Mouse (Mus musculus) kidney, adult 18-20 months (tissue): Measurements from ENCODE around the gene F5.

Experiments
- DNase-seq: peaks from one replicate; pipeline ENCODE4 v3.0.0; 2021

F5 gene

DNA sequence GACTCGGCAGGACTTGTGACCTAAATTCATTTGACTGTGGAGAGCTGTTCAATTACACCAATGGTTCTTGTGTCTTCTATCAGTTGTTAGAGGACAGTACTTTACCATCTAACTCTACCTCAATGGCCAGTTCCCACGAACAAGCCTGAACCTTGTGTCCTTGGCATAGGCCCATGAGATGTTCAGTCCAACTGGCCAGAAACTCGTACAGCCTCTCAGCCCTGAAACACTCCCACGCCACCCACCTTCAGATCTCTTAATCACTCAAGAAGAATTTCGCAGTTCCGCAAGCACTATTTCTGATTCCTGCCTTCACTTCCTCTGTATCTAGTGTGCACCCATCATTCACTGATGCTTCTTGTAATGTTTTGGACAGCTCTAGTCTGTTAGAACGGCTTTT lies 84.4 kb downstream of the F5 start:
- DNase-seq = peak; percentile 14

DNA sequence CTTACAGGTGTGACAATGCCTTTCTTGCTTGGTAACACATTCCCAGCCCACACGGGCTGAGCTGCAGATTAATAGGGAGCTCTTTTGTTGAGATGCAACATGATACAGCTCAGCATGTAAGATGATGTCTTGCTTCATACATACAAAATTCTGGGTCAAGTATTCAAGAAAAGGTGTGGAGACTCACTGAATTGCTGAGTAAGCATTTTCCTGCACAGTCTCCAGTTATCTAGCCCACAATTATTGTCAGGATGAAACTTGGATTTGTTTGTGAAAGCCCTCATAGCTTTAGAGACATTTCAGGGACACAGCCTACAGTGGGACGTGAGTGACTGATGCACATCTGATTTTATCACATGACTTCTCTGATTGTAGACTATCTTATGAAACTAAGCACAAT lies 89.9 kb downstream of the F5 start:
- DNase-seq = no peak

DNA sequence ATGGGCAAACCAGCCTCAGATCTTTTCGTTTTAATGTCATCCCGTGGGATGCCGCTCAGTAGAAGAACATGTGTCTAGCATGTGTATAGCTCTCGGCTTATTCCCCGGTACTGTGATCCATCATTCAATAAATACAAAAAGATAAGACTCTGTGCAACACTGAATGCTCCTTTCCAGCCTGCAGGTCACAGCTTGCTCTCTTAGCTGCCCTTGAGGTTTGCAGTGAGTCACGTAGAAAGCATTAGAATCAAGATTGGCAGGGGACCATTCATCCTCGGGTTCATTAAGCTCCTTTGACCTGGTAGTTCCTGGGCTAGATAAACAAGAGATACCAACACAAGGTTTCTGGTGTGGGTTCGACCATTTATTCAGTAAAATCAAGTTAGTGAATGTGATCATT lies 91.2 kb downstream of the F5 start:
- DNase-seq = no peak

DNA sequence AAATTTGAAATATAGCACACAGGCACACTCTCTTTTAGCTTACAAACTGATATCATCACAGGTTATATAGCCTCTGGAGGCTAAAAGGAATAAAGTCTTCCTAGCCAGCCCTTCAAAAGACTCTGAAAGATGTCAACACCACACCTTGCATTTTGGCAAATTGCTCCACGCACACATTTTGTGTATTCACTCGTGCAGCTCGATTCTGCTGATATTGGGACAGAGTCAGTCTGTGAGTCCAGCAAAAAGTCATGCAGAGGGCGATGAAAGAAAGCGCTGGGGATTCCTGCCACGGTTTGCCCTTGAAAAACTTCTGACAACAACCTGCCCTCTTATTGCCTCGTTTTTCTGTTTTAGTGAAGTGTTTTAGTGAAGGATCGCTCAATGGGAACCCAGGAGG lies 95.8 kb downstream of the F5 start:
- no peak for DNase-seq

DNA sequence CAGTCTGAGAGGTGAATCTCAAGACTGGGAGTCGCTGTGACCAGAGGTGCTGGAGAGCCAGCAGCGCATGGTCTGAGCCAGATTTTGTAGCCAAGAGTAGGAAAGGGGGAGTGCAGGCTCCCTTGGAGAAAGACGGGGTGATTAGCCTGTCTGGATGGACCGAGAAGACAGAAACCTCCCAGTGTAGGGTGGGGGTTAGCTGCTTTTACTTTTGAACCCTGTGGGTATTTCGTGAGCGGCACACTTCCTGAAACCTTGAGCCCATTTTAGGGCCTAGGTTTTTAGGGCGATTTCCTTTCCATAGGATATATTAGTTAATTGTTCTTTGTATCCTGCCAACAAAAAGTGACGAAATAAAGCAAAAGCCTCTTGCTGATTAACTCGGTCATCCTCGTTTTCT lies 96.3 kb downstream of the F5 start:
- DNase-seq = peak; percentile 13

DNA sequence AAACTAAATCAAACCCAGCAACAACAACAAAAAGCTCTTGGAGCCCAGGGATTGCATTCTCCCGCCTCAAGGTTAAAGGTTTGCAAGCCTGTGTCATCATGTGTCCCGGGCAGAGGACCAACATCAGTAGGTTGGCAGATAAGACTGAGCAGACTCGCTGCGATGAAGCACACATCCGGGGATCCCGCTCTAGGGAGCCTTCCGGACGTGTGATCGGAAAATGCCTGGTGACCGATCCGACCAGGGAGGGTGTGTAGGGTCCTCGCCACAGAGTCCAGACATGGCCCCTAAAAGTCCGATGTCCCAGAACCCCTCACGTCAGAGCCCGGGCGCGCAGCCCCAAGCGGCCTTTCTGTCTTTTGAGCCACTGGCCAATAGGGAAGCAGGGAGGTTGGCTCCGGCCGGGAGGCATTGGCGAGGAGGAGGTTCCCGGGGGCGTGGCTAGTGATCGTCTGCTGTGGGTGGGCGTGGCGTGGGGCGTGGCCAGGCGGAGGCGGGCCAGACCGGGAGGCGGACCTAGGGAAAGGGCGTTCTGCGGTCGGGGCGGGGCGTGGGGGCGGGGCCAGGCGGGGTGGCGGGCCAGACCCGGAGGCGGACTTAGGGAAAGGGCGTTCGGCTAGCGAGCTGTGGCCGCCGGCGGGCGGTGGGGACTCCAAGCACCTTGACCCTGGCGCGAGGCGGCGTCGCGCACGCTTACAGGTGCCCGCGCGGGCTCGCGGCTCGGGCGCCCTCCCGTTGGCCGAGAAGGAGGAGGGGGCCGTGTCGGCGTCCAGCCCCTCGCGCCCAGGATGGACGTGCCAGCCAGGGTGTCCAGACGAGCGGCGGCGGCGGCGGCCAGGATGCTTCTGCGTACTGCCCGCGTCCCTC lies 97.1 kb downstream of the F5 start, which contains the start of gene Slc19a2:
Gene Slc19a2 (plus strand): TSS at position 582 of the 867 bp plus-strand sequence.
- peak; percentile 98 for DNase-seq

DNA sequence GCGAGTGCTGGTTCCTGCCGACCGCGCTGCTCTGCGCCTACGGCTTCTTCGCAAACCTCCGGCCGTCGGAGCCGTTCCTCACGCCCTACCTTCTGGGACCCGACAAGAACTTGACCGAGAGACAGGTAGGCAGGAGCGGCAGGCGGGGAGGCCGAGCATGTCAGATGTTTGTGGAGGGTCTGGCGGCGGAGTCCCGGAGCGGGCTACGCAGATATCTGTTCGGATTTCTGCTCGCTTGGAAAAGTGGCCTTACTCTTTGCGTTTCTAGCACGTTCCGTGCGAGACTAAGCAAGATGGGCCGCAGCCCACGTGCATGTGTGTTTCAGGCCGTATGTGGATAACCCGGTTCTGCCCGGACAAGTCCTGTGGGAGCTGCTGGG lies 97.7 kb downstream of the F5 start:
- no peak for DNase-seq

DNA sequence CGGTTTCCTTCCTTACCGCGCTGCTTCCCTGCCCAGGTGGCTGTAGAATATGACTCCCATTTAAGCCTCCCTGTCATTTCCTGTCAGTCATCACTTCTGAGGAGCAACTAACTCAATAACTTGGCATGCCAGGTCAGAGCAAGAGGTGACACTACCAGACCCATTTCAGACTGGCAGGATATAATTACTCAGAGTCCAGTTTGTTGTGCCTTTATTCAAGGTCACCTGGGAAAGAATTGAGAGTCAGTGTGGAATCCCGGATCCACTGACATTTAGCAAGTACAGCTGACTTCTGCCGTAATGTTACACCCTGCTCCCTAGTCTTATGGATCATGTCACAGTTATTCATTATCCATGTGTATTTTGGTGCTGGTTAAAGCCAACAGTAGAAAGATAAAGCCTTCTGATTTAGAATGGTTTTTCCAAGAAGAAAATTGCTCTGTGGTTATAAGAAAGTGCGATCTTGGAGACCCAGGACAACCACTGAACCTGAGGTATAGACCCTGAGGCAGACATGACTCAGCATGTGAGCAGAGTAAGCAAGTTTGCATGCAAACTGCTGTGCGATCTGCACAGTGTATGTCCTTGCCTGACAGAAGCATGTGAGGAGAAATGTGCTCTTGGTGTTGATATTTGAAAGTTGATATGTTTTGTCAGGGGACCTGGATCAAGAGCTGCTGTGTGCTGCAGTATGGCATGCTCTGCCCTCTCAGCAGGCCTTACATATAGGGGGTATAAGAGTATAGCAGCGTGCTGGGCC lies 98.9 kb downstream of the F5 start:
- DNase-seq = peak; percentile 9

DNA sequence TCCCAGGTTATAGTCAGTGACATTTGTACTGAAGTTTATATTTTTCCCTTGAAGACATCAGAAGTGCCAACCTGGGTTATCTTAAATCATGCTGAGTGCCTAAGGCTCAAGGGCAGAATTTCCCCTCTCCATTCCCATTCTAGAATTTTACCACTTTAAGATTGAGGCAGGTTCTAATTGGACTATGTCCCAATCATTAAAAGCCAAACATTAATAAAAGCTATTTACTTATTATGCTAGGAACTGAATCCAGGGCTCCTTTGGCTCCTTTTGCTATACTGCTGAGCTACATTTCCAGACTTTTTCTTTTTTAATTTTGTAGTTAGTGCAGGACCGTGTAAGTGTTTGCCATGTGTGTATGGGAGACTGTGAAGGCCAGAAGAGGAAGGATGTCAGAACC lies 99.8 kb downstream of the F5 start:
- no peak for DNase-seq

DNA sequence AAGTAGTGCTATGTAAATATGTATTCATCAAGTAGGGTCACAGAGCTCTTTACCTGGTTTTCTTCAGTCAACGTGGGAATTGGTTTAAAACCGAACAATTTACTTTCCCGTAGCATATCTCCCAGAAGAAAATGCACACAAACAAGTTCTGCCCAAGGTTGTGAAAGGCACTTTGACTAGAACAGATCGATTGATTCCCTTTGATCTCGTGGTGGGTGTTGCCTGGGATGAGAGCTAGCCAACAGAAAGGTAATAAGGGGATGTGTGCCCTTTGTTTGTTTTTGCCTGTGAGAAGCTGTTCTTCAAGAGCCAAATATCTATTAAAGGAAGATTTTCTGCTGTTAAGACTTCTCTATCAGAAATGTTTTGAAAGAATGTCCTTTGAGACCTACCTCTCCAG lies 100.9 kb downstream of the F5 start:
- DNase-seq = no peak

DNA sequence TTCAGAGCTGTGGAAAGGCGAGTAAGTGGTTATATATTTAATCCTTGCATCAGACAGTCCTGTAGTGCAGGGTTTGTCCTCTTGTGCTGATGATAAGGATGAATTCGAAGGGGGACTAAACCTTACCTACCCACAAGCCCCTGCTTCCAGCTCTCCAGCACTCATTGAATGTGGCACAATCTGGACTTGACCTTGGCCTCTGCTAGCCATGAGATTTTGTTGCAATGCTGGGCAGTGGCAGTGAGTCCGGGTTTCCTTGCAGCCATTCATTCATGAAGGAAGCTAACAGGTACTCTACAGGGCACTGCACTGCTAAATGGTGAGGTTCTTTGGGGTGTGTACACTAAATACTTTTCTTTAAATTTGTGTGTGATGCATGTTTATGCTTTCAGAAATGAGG lies 103.2 kb downstream of the F5 start:
- no peak for DNase-seq

DNA sequence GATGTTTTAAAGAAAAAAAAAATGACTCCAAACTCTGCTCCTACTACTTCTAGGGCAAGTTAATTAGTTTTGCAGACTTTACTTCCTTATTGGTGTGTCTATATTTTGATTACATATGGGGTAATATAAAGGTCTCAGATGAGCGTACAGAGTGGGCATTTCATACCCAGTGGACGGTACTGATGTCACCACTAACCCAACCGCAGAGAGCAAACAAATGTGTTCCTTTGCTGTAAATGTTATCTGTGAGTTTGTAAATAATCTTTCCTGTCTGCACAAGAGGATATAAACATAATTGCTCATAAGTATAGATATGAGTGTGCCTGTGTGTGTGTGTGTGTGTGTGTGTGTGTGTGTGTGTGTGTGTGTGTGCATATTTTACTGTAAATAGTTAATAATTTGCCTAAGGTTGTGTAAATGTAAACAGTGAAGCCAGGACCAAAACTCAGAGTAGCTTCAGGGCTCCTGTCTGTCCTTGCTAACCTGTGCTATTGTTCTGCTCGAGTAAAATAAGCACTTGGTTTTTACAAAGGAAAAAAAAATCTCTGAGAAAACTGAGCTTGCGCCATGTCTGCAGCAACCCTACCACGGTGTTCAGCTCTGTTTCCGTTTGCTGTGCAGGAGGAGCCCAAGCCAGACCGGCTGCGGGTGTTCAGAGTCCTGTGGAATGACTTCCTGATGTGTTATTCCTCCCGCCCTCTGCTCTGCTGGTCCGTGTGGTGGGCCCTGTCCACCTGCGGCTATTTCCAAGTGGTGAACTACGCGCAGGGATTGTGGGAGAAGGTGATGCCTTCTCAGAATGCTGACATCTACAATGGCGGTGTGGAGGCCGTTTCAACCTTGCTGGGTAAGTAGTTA lies 108.8 kb downstream of the F5 start:
- DNase-seq = no peak

DNA sequence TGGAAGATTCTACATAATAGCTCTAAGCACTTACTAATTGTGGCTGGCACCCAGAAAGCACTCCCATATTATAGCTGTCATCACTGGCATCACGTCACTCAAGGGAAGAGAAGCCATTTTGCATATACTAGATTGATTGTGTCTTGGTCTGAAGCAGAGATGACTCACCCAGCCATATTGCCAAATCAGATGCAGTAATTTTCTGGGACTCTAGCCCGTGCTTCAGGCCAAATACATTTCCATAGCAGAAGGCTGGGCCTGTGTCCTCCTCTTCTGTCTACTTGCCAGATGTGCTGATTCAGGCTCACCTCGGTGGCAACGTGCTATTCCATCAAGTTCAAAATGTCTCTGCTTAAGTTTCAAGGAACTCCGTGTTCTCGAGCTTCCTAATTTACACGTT lies 109.9 kb downstream of the F5 start:
- DNase-seq = no peak
